Mouse (Mus musculus) limb, embryonic 10.5 days (tissue): Measurements from ENCODE around the gene Ctdsp1. TPM values are rescaled to one million over a fixed set of nuclear protein-coding genes. Genes with fewer than 3 reads are reported as not detected.
"Not testable (repeated sequence)": the region's sequence is repeated elsewhere in the genome, so short reads cannot be mapped to it uniquely, and the experiment has no call there.

Experiments
- DNase-seq: peaks from one replicate; pipeline ENCODE4 v3.0.0-alpha.2; 2017; ENCODE audit warnings: low spot score
- H3K27ac ChIP-seq: fragments of 300-500 bp; sonication (generic); 2 replicates; pipeline ENCODE4 v1.5.1; 2016; ENCODE audit warnings: mild to moderate bottlenecking
- H3K27me3 ChIP-seq: fragments of 300-500 bp; sonication (generic); 2 replicates; pipeline ENCODE4 v1.6.1; 2016; ENCODE audit warnings: low read depth, mild to moderate bottlenecking; ENCODE audit not compliant: poor library complexity, severe bottlenecking
- H3K36me3 ChIP-seq: fragments of 300-500 bp; sonication (generic); 2 replicates; pipeline ENCODE4 v1.6.1; 2016; ENCODE audit warnings: mild to moderate bottlenecking, moderate library complexity
- H3K4me1 ChIP-seq: fragments of 300-500 bp; sonication (generic); 2 replicates; pipeline ENCODE4 v1.6.1; 2016
- H3K4me3 ChIP-seq: fragments of 300-500 bp; sonication (generic); 2 replicates; pipeline ENCODE4 v1.5.1; 2016; ENCODE audit warnings: mild to moderate bottlenecking, moderate library complexity
- H3K9me3 ChIP-seq: fragments of 300-500 bp; sonication (generic); replicated peaks from 2 replicates; pipeline ENCODE4 v1.6.1; 2016; ENCODE audit warnings: mild to moderate bottlenecking
- WGBS: fragments of 180-500 bp; shearing (Covaris S2); methylation state at CpG from one replicate; pipeline ENCODE4 v1.1.7; 2016; 5-methylcytosine and 5-hydroxymethylcytosine counted together
- polyA plus RNA-seq: library from polyadenylated mRNA; unstranded; fragments of >200 nt; fragmentation: Nextera tagmentation; extraction: Ambion mirVana; gene quantifications from 2 replicates; pipeline ENCODE4 v1.2.1, GENCODE M21; 2016

The Ctdsp1 gene
- polyA plus RNA-seq, 1 experiment from 2014 or later, result 61.4 TPM

DNA sequence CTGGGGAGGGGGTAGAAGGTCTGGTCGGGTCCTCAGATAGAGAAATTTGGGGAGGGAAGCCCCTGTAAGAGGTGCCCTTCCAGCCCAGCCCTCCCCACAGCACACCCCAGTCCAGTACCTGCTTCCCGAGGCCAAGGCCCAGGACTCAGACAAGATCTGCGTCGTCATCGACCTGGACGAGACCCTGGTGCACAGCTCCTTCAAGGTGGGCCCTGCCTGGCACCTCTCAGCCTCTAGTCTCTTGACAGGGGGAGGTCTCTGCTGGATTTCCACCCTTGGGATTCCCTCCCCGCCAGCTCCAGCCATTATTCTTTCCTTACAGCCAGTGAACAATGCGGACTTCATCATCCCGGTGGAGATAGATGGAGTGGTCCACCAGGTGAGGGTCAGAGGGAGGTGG is 2.4 kb downstream of the Ctdsp1 start:
- no peak for DNase-seq
- peak overlapping the region; percentile 96; the same call in 1 of the 2 replicates for H3K4me3 ChIP-seq
- no peaks in the 10 kb centered on the region for H3K27me3 ChIP-seq
- 0 out of 2 replicates have a peak overlapping the region, but pooled peaks have one; percentile 37 for H3K27ac ChIP-seq
- H3K9me3 ChIP-seq, result no peaks in the 10 kb centered on the region
- WGBS, result 92% methylated on average over 9 of the region's 9 CpGs
- H3K36me3 ChIP-seq, result peaks cover 30% of the 10 kb centered on the region
- H3K4me1 ChIP-seq, result peaks cover 59% of the 10 kb centered on the region

DNA sequence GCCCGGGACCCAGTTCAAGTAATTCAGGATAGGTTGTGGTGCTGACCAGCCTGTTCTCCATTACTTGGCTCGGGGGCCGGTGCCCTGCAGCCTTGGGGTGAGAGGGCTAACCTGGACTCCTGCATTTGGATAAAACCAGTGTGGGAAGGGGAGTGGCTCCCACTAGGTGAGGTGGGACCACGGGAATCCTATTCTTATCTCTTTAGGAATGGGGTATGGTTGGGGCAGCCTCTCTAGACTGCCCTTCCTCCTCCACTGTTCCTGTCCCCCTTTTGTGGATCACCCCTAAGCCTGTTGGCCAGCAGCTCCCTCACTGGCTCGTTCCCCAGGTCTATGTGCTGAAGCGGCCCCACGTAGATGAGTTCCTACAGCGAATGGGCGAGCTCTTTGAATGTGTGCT is 3.0 kb downstream of the Ctdsp1 start:
- Histone ChIP-seq H3K4me3 (no peak overlapping the region), H3K27ac (peak overlapping the region; percentile 37; the same call in 1 of the 2 replicates), H3K27me3 (no peaks in the 10 kb centered on the region), H3K4me1 (peaks cover 57% of the 10 kb centered on the region), H3K9me3 (no peaks in the 10 kb centered on the region), H3K36me3 (peaks cover 30% of the 10 kb centered on the region)
- 92% methylated on average over 9 of the region's 9 CpGs for WGBS
- DNase-seq, result no peak

DNA sequence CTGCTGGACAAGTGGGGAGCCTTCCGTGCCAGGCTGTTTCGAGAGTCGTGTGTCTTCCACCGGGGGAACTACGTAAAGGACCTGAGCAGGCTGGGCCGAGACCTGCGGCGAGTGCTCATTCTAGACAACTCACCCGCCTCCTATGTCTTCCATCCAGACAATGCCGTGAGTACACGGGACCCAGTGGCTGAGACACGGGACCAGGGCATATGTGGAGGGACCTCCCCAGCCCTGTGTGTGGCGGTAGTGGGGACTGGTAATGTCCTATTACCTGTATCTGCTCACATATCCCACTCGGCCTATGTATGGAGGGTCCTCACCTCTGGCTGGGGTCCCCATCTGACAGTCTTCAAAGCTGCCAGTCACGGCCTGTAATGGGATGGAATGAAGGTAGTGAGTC is 3.5 kb downstream of the Ctdsp1 start:
- 95% methylated on average over 15 of the region's 15 CpGs for WGBS
- Histone ChIP-seq H3K27me3 (no peaks in the 10 kb centered on the region), H3K36me3 (peaks cover 30% of the 10 kb centered on the region), H3K4me3 (no peak overlapping the region), H3K4me1 (peaks cover 52% of the 10 kb centered on the region), H3K9me3 (no peaks in the 10 kb centered on the region), H3K27ac (no peak overlapping the region)
- peak; percentile 28 for DNase-seq

DNA sequence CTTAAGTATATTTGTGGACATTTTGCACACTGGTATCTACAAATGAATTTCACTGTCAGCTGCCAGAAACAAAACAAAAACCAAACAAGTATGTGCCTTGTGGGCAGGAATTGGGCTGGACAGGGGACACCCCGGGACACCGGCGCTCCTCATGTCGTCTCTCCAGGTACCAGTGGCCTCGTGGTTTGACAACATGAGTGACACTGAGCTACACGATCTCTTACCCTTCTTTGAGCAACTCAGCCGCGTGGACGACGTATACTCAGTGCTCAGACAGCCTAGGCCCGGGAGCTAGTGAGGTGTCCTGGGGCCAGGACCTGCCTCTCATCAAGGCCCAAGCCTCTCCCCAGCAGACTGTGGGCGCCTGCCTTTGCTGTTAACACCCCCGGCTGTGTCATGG is 4.0 kb downstream of the Ctdsp1 start:
- no peaks in the 10 kb centered on the region for H3K9me3 ChIP-seq
- no peaks in the 10 kb centered on the region for H3K27me3 ChIP-seq
- peak; percentile 29 for DNase-seq
- 91% methylated on average over 13 of the region's 13 CpGs for WGBS
- no peak overlapping the region for H3K27ac ChIP-seq
- H3K4me1 ChIP-seq, result peaks cover 47% of the 10 kb centered on the region
- no peak overlapping the region for H3K4me3 ChIP-seq
- H3K36me3 ChIP-seq, result peaks cover 30% of the 10 kb centered on the region

DNA sequence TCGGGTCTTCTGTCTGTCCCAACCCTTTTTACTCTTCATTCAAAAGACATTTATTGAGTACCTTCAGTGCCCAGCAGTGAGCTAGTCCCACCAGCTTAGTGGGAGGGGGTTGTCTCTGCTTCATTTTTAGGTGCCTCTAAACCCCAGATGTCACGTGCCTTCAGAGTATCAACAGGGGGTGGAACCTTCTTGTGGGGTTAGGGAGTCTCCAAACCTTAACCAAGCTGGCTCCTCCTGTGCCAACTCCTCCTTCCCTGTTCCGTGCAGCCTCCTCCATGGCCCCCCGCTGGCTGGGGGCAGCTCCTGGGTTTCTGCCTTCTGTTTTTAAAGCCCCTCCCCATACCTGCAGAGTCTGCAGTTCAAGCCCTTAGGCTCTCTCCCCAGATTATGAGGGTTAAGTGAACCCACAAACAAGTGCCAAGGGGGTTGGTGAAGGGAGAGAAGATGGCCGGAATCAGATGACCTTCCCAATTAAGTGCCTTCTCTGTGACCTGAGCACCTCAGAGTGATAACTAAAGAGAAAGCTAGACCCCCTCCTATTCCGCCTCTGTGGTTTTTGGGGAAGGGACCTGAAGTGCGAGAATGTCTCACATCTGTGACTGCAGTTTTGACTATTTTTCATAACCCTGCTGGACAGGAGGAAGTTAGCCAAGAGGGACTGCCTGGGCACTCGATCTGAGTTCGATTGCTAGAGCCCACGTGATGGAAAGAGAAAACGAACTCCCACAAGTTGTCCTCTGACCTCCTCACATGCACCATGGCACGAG is 5.3 kb downstream of the Ctdsp1 start:
- H3K27me3 ChIP-seq, DNase-seq, H3K9me3 ChIP-seq: not testable (repeated sequence)
- Histone ChIP-seq H3K36me3 (peaks cover 30% of the 10 kb centered on the region), H3K4me3 (peak overlapping the region; percentile 56), H3K27ac (peak overlapping the region; percentile 91), H3K4me1 (peaks cover 40% of the 10 kb centered on the region)
- WGBS, result 8% methylated on average over 12 of the region's 12 CpGs

DNA sequence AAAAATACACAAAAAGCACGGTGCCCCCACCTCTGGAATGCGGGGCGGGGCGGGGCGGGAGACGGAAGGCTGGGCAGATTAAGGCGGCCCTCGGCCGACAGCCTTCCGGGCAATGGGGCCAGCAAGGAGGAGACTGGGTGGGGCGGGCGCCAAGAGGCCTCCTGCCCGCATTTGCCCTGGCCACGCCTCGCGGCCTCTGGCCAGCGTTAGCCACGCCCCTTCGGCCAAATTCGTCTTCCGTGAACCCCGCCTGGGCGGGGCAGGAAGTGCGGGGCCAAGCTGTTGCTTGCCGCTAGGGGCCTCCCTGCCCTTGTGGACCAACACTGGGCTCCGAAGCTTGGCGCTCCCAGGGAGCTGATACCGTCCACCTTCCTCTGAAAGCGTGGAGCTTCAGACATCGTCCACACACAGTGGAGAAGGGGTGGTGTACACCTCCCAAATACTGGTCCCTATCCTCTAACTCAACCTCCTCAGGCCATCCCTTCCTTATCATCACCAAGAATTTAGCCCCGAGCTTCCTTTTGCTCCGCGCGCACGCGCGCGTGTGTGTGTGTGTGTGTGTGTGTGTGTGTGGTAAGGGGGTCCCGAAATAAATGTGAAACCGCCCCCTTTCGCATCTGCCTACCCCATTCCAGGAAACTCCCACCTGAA is 6.1 kb downstream of the Ctdsp1 start:
- peak; percentile 98 for DNase-seq
- H3K36me3 ChIP-seq, result peaks cover 30% of the 10 kb centered on the region
- no peaks in the 10 kb centered on the region for H3K27me3 ChIP-seq
- H3K27ac ChIP-seq, result peak overlapping the region; percentile 91
- WGBS, result under 1% methylated on average over 41 of the region's 41 CpGs
- H3K4me3 ChIP-seq, result peak overlapping the region; percentile 56
- H3K4me1 ChIP-seq, result peaks cover 37% of the 10 kb centered on the region
- no peaks in the 10 kb centered on the region for H3K9me3 ChIP-seq

DNA sequence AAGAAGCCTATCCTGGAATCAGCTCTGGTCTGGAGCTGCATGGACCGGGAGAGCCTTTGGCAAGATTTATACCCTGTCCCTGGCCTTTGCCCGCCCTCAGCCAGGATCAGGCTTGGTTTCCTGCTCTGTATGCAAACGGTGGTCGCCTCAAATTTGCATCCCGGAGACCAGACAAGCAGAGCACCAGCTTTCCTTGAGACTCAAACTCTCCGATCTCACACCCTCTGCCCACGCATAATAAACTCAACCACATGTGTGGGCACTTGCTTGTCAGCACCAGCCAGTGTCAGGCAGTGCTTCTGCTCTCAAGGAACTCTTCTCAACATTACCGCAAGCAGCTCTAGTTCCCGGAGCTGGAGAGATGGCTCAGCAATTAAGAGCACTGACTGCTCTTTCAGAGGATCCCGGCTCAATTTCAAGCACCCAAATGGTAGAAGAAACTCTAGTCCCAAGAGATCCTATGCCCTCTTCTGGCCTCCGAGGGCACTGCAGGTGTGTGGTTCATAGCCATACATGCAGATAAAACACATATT is 6.7 kb downstream of the Ctdsp1 start:
- Histone ChIP-seq H3K27me3 (no peaks in the 10 kb centered on the region), H3K36me3 (peaks cover 29% of the 10 kb centered on the region), H3K4me1 (peaks cover 32% of the 10 kb centered on the region), H3K27ac (peak overlapping the region; percentile 91), H3K4me3 (peak overlapping the region; percentile 56), H3K9me3 (no peaks in the 10 kb centered on the region)
- WGBS, result 5% methylated on average over 11 of the region's 11 CpGs
- DNase-seq, result peak; percentile 76

DNA sequence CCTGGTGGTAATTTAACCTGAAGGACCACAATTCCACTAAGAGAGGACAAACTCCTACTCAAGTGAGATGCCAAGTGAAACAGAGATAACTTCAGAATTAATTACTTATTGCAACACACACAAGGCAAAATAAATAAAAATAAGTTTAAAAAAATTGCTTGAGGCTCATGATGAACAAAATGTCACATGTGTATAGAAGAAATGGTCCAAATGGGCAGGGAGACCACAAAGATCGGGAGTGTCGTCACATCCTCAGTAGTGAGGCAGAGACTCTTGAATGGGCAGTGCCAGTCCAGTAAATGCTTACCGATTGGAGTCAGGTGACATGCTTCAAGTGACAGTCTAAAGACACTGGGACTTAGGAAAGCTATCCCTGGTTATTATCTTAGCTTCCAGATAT is 9.2 kb downstream of the Ctdsp1 start:
- Histone ChIP-seq H3K4me3 (no peak overlapping the region), H3K9me3 (no peaks in the 10 kb centered on the region), H3K36me3 (peaks cover 4% of the 10 kb centered on the region), H3K27me3 (no peaks in the 10 kb centered on the region), H3K4me1 (peaks cover 22% of the 10 kb centered on the region), H3K27ac (no peak overlapping the region)
- 88% methylated on average over 3 of the region's 3 CpGs for WGBS
- no peak for DNase-seq

DNA sequence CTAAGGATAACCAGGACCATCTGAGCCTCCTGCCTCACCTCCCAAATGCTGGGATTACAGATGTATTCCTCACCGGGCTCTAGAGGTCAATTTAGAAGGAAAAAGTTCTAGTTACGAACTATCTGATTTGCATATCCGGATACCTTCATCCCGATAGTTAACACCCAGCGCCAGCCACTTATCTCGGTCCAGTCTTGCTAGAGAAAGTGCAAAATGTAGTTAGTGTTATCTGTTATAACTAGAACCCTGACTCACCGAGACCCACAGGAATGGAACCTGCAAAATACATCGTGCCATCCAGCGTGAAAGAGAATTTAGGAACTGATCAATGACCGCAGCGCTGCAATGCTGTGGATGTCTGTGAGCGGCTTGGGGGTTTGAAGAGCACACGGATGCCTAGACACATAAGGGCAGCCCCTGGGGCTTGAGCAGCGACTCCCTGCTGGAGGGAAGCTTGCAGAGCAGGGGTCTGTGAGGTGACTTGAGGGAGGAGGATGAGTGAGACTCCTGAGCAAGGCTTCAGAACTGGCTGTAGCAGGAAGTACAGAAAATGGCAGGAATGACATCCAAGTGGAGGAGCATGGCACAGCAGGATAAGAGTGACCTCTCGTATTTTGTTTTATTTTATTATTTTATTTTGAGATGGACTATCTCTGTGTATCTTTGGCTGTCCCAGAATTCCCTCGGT is 9.8 kb downstream of the Ctdsp1 start:
- DNase-seq, result no peak
- H3K4me3 ChIP-seq, result no peak overlapping the region
- no peaks in the 10 kb centered on the region for H3K27me3 ChIP-seq
- no peak overlapping the region for H3K27ac ChIP-seq
- no peaks in the 10 kb centered on the region for H3K36me3 ChIP-seq
- peaks cover 22% of the 10 kb centered on the region for H3K4me1 ChIP-seq
- no peaks in the 10 kb centered on the region for H3K9me3 ChIP-seq
- 56% methylated on average over 16 of the region's 16 CpGs for WGBS

DNA sequence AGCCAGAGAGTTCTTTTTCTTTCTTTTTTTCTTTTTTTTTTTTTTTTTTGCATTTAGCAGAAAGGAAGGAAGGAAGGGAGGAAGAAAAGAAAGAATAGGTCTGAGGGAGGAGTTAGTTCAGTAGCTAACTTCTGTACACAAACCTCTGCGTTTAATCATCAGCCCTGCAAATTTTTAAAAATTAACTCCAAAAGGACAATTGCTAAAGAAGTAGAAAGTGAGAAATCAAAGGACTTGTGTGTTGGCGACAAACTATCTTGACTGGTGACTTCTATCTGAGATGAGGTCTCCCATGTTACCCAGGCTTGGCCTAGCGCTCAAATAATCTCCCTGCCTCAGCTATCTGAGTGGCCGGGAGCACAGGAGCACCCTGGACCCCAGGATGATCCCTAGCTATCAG is 12.9 kb downstream of the Ctdsp1 start:
- no peaks in the 10 kb centered on the region for H3K36me3 ChIP-seq
- WGBS, result 92% methylated on average over 4 of the region's 4 CpGs
- peaks cover 20% of the 10 kb centered on the region for H3K4me1 ChIP-seq
- H3K27ac ChIP-seq, result no peak overlapping the region
- no peak for DNase-seq
- H3K9me3 ChIP-seq, result no peaks in the 10 kb centered on the region
- no peak overlapping the region for H3K4me3 ChIP-seq
- H3K27me3 ChIP-seq, result no peaks in the 10 kb centered on the region

DNA sequence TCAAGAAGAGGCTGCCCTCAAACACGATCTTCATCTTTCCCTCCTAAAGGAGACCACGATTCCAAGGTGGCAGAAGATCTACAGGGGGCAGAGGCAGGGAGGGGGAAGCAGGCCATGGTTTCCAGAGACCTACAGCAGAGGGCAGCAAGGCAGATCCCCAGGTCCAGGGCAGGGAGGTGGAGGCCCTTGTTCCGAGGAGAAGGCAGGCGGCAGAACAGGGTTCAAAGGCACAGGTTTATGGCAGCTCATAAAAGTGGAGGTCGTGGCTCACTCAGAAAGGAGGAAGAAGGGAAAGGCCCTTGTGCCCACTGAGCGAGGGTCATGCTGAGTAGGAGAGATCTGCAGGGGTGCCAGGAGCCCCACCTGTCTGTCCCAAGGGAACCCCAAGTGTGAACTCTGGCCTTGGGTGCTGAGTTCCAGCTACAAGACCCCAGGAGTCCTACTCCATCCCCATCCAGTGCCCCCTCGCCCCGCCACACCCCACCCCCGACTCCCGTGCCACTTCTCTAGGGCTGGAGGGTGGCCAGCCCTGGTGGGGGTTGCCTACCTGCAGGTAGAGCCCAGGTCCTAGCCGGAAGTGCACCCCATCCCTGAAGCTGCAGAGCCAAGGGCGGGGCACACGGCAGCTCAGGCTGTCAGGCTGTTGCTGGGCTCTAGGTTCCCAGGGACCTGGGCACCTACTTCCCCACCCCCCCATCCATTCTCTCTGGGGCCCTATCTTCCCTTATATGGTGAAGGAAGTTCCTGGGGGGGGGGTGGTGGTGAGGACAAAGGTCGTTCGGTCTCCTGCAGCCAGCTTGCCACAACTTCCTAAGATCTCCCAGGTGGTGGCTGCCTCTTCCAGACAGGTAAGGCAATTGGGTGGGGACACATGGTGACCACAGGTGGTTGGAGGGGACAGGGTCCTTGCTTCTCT is 17.5 kb downstream of the Ctdsp1 start, which contains the start of gene Vil1:
Gene Vil1 (plus strand): TSS at position 788 of the 916 bp plus-strand sequence.
- Histone ChIP-seq H3K9me3 (no peaks in the 10 kb centered on the region), H3K4me1 (peaks cover 18% of the 10 kb centered on the region), H3K27ac (peak within 1 kb of the TSS; percentile 73), H3K27me3 (no peaks in the 10 kb centered on the region), H3K4me3 (peak within 1 kb of the TSS; percentile 22), H3K36me3 (no peaks in the 10 kb centered on the region)
- 37% methylated on average over 15 of the region's 15 CpGs for WGBS
- no peak for DNase-seq

DNA sequence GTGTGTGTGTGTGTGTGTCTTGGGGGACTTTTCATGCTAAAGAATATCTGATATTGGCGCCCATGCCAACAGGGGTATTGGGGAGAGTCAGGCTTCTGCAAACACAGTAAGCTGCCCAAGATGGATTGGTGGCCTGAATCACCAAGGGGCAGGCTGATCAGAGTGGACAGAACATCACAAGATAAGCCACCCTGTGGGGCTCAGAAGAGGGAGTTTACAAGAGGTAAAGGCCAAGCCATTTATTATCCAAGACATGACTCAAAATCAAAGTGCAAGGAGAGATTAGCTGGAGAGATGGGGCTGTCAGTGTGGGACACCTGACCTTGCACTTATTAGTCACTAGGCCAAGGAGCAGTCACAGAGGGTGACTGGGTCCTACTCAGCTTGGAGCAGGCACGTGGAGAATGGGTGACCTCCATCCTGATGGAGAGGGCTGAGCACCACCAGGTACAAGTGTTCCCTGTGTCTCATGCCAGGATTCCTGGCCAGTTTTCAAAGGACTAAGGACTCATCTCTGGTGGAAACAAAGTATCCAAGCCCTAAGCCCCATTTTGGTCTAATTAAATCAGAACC is 20.5 kb downstream of the Ctdsp1 start:
- WGBS, result 73% methylated on average over 2 of the region's 2 CpGs
- H3K9me3 ChIP-seq, result no peaks in the 10 kb centered on the region
- H3K4me1 ChIP-seq, result peaks cover 30% of the 10 kb centered on the region
- no peak overlapping the region for H3K4me3 ChIP-seq
- no peaks in the 10 kb centered on the region for H3K27me3 ChIP-seq
- H3K27ac ChIP-seq, result no peak overlapping the region
- H3K36me3 ChIP-seq, result no peaks in the 10 kb centered on the region
- no peak for DNase-seq
